Mouse (Mus musculus) spleen, adult 2 months (tissue): ENCODE measurements around the gene Fam189a2.

ENCODE experiments used
- CTCF ChIP-seq: fragments of 200-500 bp; IDR thresholded peaks from 2 replicates; pipeline ENCODE4 v1.5.1; 2011; ENCODE audit warnings: mild to moderate bottlenecking, inconsistent platforms; ENCODE audit not compliant: insufficient read depth, insufficient read length, insufficient replicate concordance; ENCODE audit errors: extremely low read depth
- POLR2A ChIP-seq: fragments of 200-500 bp; IDR thresholded peaks from 2 replicates; pipeline ENCODE4 v1.6.1; 2011; ENCODE audit warnings: low read depth, low read length, inconsistent platforms

GRCm38 (mm10) chr19:23968862-23969225 lies 62.0 kb downstream of the Fam189a2 start:
- no peak for TF ChIP-seq CTCF
- no peak for TF ChIP-seq POLR2A
